Mouse (Mus musculus) left cerebral cortex, adult 6 months (tissue): ENCODE data around the gene Tmed1. TPM values are rescaled to one million over a fixed set of nuclear protein-coding genes. Genes with fewer than 3 reads are reported as not detected.

Source experiments
- long read RNA-seq, 2 experiments: library from polyadenylated mRNA; unstranded; transcript quantifications; one replicate each; pipeline ENCODE4 v2.0.0; 2019 to 2020
- polyA plus RNA-seq: library from polyadenylated mRNA; unstranded; fragments of <200 nt; fragmentation: Nextera tagmentation; gene quantifications from 2 replicates; pipeline ENCODE4 v1.2.3, GENCODE M21; 2021

Gene Tmed1
- 32.1 and 32.7 TPM in 2 replicates for polyA plus RNA-seq
- long read RNA-seq, experiment 1, transcript Tmed1-203 (3 exons, 1,454 nt), result minor isoform, 15 of 116 reads
- long read RNA-seq, experiment 1, transcript Tmed1-201 (4 exons, 1,378 nt), result major isoform, 83 of 116 reads
- long read RNA-seq, experiment 1, transcript Tmed1-204 (3 exons, 1,213 nt), result minor isoform, 7 of 116 reads
- long read RNA-seq, experiment 1, transcript Tmed1-205 (4 exons, 1,013 nt), result minor isoform, 5 of 116 reads
- long read RNA-seq, experiment 1, partial matches to known transcripts, result 1 of 116 reads
- long read RNA-seq, experiment 1, other reads (novel, unspliced or antisense), result 5 of 116 reads
- long read RNA-seq, experiment 2, transcript Tmed1-201 (4 exons, 1,378 nt), result major isoform, 27 of 46 reads
- long read RNA-seq, experiment 2, transcript Tmed1-205 (4 exons, 1,013 nt), result minor isoform, 6 of 46 reads
- long read RNA-seq, experiment 2, partial matches to known transcripts, result 1 of 46 reads
- long read RNA-seq, experiment 2, other reads (novel, unspliced or antisense), result 9 of 46 reads

DNA sequence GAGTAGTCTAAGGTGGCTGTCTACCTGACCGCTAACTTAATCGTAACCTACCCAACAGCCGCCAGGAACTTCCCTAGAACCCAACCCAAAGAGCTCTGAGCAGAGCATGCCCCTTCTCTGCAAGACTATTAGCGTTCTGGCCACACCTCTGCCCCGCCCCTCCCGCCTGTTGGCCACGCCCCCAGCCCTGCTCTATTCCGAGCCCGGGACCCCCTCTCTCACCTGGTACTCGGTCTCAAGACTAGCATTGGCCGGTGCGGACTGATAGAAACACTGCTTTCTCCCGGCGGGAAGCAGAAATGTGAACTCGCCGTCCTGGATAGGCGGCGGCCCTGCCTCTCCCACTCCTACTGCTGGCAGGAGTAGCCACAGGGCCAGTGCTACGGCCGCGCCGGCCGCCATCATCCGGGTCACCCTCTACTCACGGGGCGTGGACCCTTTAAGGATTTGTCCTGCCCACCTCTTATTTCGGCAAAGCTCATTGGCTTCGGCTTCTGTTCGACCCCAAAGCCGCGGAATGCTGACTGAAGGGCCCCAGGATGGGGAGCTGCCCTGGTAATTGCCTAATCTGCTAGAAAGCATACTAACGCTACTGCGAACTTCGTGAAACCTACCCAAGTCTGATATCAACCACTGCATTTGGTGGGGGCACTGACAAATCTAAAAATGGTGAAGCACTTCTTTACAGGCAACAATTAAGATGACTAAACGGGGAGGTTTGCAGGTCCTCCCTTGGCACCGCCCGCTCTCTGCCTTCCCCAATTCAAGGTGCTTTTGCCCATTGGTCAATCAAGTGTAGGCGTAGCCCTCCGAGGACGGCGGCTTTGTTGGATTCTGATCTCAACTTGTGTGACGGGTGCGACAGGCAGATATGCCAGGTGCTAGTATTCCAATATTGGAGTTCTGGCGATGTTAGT, at the start of gene Tmed1:
Gene Tmed1 (minus strand): TSS at position 481 of the 917 bp plus-strand sequence.

DNA sequence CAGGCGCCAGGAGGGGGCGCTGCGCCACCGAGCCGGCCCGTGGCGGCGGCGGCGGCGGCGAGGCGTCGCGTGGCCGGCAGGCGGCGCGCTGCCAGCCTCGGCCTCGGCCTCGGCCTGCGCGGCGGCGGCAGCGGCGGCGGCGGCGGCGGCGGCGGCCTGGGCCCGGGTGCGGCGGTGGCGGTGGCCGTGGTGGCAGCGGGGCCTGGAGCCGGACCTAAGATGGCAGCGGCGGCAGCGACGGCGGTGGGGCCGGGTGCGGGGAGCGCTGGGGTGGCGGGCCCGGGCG, 36.7 kb upstream of the Tmed1 start, which contains the start of gene Carm1:
Gene Carm1 (plus strand): TSS at position 106 of the 286 bp plus-strand sequence.

DNA sequence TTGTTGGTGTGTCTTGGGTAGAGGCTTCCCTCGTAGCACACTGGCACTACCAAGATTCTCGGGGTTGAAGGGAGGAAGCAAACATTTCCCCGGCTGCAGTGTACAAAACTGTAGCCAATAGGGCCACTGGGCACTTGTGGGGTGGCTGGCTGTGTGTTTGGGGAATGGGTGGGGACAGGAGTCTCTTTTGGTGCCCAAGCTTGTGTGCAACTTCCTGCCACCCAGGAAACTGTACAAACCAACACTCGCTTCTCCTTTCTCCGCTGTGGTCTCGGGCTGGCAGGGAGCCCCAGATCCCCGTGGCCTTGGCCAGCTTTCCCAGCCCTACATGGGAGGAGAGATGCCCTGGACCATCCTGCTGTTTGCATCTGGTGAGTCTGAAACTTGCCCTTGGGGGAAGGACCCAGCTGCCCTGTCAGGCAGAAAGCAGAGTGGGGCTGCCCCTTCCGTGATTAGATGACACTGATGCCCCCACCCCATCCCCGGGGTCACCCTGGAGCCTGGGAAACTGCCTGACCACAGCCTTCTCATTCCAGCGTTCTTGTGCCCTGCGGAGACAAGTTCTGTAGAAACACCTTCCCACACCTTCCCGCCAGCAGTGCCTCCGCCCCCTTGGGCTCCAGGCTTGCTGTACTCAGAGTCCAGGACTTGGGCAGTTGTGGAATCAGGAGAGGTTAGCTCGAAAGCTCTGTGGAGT, 16.0 kb upstream of the Tmed1 start, which contains the start of gene AB124611:
Gene AB124611 (plus strand): TSS at position 240 of the 697 bp plus-strand sequence.

Other genes with a start within 250 kb of the Tmed1 start
- 44.5 and 53.2 TPM in 2 replicates for gene Atg4d, start 245.0 kb downstream of the Tmed1 start, polyA plus RNA-seq
- 3.8 and 3.9 TPM in 2 replicates for gene Kri1, start 222.3 kb downstream of the Tmed1 start, polyA plus RNA-seq
- 98.5 and 119 TPM in 2 replicates for gene Cdkn2d, start 218.8 kb downstream of the Tmed1 start, polyA plus RNA-seq
- 1.2 and 1.5 TPM in 2 replicates for gene Ap1m2, start 197.9 kb downstream of the Tmed1 start, polyA plus RNA-seq
- 15.7 and 18.2 TPM in 2 replicates for gene Slc44a2, start 189.6 kb downstream of the Tmed1 start, polyA plus RNA-seq
- gene Ilf3, start 142.4 kb downstream of the Tmed1 start, polyA plus RNA-seq, result 102 and 148 TPM in 2 replicates
- gene Qtrt1, start 98.4 kb downstream of the Tmed1 start, polyA plus RNA-seq, result 17.3 and 20.9 TPM in 2 replicates
- gene Dnm2, start 85.3 kb downstream of the Tmed1 start, polyA plus RNA-seq, result 19.6 and 22.0 TPM in 2 replicates
- 0.40 and 0.46 TPM in 2 replicates for gene AB124611, start 15.9 kb upstream of the Tmed1 start, polyA plus RNA-seq
- gene Carm1, start 36.6 kb upstream of the Tmed1 start, polyA plus RNA-seq, result 7.5 and 8.3 TPM in 2 replicates
- gene Timm29, start 82.5 kb upstream of the Tmed1 start, polyA plus RNA-seq, result 24.4 and 31.1 TPM in 2 replicates
- gene Yipf2, start 82.6 kb upstream of the Tmed1 start, polyA plus RNA-seq, result 15.4 and 21.2 TPM in 2 replicates
- gene Smarca4, start 105.9 kb upstream of the Tmed1 start, polyA plus RNA-seq, result 26.0 and 26.4 TPM in 2 replicates
- 4.4 and 5.9 TPM in 2 replicates for gene Ldlr, start 213.2 kb upstream of the Tmed1 start, polyA plus RNA-seq